Mouse (Mus musculus) E14TG2a.4 (cell line): ENCODE measurements around the gene Trim39.

Experiments used
- CTCF ChIP-seq: conservative IDR thresholded peaks from 2 replicates; pipeline ENCODE4 v1.5.1; 2014; ENCODE audit warnings: low read length
- NANOG ChIP-seq: IDR thresholded peaks from 2 replicates; pipeline ENCODE4 v1.6.1; 2014; ENCODE audit warnings: borderline replicate concordance, low read length, mixed read lengths
- POU5F1 ChIP-seq: IDR thresholded peaks from 2 replicates; pipeline ENCODE4 v1.6.1; 2014; ENCODE audit warnings: low read length, borderline replicate concordance

- TF ChIP-seq CTCF, result peak; percentile 39; the same call in 1 of the 2 replicates
- no peak for TF ChIP-seq POU5F1
- TF ChIP-seq NANOG, result no peak
These were observed 14.7 kb downstream of the Trim39 start for GRCm38 (mm10) chr17:36257241-36257947.
